Mouse (Mus musculus) hindbrain, postnatal 0 days (tissue): ENCODE data around the gene Sema4g. TPM values are rescaled to one million over a fixed set of nuclear protein-coding genes. Genes with fewer than 3 reads are reported as not detected.

ENCODE experiments used
- ATAC-seq: fragments of 200-750 bp; cut with Nextera tagmentation; 2 replicates; pipeline ENCODE4 v1.8.0; 2017; ENCODE audit warnings: mild to moderate bottlenecking, moderate TSS enrichment, moderate library complexity
- DNase-seq: peaks from one replicate; pipeline ENCODE4 v3.0.0-alpha.2; 2015; ENCODE audit warnings: low spot score
- H3K27ac ChIP-seq: fragments of 300-500 bp; sonication (generic); 2 replicates; pipeline ENCODE4 v1.5.1; 2014; ENCODE audit warnings: mild to moderate bottlenecking
- H3K27me3 ChIP-seq: fragments of 300-500 bp; sonication (generic); 2 replicates; pipeline ENCODE4 v1.6.1; 2014; ENCODE audit warnings: low read length, mixed read lengths; ENCODE audit not compliant: insufficient read depth
- H3K36me3 ChIP-seq: fragments of 300-500 bp; sonication (generic); 2 replicates; pipeline ENCODE4 v1.6.1; 2014; ENCODE audit warnings: low read length, mixed read lengths; ENCODE audit not compliant: insufficient read depth
- H3K4me1 ChIP-seq: fragments of 300-500 bp; sonication (generic); 2 replicates; pipeline ENCODE4 v1.6.1; 2014; ENCODE audit warnings: antibody characterized with exemption, low read length, mixed read lengths; ENCODE audit not compliant: insufficient read depth
- H3K4me2 ChIP-seq: fragments of 300-500 bp; sonication (generic); 2 replicates; pipeline ENCODE4 v1.6.1; 2014; ENCODE audit warnings: low read depth, mild to moderate bottlenecking, low read length, moderate library complexity, mixed read lengths
- H3K4me3 ChIP-seq: fragments of 300-500 bp; sonication (generic); 2 replicates; pipeline ENCODE4 v1.5.1; 2014; ENCODE audit warnings: low read length
- H3K9ac ChIP-seq: fragments of 300-500 bp; sonication (generic); replicated peaks from 2 replicates; pipeline ENCODE4 v1.6.1; 2014; ENCODE audit warnings: mild to moderate bottlenecking, low read length, moderate library complexity, mixed read lengths
- H3K9me3 ChIP-seq: fragments of 300-500 bp; sonication (generic); 2 replicates; pipeline ENCODE4 v1.6.1; 2016; ENCODE audit warnings: low read length, mixed read lengths
- CTCF ChIP-seq: IDR thresholded peaks from 2 replicates; pipeline ENCODE4 v1.5.1; 2016; ENCODE audit warnings: antibody characterized with exemption, control low read depth, low read depth
- WGBS: fragments of 180-500 bp; shearing (Covaris S2); extraction: QIAGEN DNeasy Blood & Tissue Kit; methylation state at CpG from one replicate; pipeline ENCODE4 v1.1.7; 2014; 5-methylcytosine and 5-hydroxymethylcytosine counted together
- polyA plus RNA-seq: library from polyadenylated mRNA; unstranded; fragments of >200 nt; fragmentation: Nextera tagmentation; extraction: Ambion mirVana; gene quantifications from 2 replicates; pipeline ENCODE4 v1.2.1, GENCODE M21; 2015
- total RNA-seq: library from RNA; depleted of rRNA; stranded (reverse); fragments of >200 nt; gene quantifications from 2 replicates; pipeline ENCODE4 v1.2.3, GENCODE M21; 2014

Gene Sema4g
- total and polyA plus RNA-seq, 2 experiments from 2014 or later = 14.2 to 66.9 TPM

DNA sequence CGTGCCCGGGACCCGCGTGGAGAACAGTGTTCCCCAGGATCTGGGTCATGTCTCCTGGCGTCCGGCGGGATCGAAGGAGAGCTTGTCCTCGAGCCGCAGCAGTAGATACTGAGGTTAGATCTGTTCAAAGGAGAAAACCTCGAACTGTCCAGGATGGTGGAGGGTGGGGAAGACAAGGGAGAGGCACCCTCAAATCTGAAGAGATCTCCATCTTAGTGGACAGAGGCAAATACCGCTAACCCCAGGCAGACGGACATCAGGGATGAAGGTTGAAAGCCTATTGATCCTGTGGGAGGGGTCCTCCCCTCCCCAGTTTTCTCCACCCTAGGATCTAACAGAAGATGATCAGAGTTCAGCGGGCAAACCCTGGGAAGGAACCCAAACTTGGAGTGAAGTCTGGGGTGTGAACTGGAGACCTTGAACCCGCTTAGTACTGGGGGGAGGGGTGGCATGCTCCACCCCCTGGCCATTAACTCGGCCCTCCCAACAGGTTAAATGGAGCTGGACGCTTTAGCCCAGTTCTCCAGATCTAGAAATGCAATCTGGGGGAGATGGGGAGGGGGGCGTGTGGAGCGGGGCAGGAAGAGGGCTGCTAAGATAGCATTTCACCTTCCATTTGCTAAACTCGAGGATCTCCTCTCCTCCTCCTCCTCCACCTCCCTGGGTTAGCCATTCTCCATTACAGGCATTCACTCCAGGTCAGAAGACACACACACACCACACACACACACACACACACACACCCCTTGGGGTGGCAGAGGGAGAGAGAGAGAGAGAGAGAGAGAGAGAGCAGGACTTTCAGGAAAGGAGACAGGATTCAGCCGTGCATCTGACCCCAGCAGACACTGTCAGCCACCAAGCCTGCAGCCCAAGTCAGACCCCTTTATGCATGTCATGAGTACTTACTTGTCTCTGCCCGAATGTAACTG is 930 bp downstream of the Sema4g start:
- Histone ChIP-seq H3K27ac (peak overlapping the region; percentile 82), H3K4me3 (peak overlapping the region; percentile 84), H3K9me3 (no peaks in the 10 kb centered on the region), H3K9ac (peak overlapping the region; percentile 94), H3K4me2 (peak overlapping the region; percentile 93), H3K4me1 (0 out of 2 replicates have a peak, but pooled peaks cover 2% of the 10 kb centered on the region), H3K27me3 (no peaks in the 10 kb centered on the region), H3K36me3 (no peaks in the 10 kb centered on the region)
- WGBS = 4% methylated on average over 22 of the region's 22 CpGs
- DNase-seq = no peak
- TF ChIP-seq CTCF = no peak
- ATAC-seq = peak; percentile 30

DNA sequence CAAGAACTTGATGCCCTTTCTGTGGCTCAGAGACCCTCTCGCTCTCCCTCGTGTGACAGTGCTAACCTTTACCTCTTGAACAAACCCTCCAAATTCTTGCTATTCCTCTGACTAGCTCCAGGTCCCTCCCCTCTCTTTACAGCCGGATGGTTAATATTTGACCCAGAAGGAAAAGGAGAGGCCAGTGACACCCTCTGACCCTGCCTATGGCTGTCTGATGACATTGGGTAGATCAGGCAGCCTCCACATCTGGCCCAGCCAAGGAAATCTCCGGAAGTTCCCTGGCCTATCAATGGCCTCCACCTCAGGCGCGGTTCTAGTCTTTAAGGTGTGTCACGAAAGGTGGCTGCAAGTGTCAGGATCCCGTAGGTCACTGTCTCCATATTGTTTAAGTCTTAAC is 2.1 kb downstream of the Sema4g start:
- WGBS = 76% methylated on average over 8 of the region's 8 CpGs
- H3K9me3 ChIP-seq = no peaks in the 10 kb centered on the region
- no peak overlapping the region for H3K27ac ChIP-seq
- ATAC-seq (no peak), DNase-seq (no peak)
- H3K4me3 ChIP-seq = no peak overlapping the region
- H3K4me1 ChIP-seq = 0 out of 2 replicates have a peak, but pooled peaks cover 2% of the 10 kb centered on the region
- H3K27me3 ChIP-seq = no peaks in the 10 kb centered on the region
- H3K9ac ChIP-seq = no peak overlapping the region
- TF ChIP-seq CTCF = no peak
- H3K4me2 ChIP-seq = peak overlapping the region; percentile 93
- no peaks in the 10 kb centered on the region for H3K36me3 ChIP-seq

DNA sequence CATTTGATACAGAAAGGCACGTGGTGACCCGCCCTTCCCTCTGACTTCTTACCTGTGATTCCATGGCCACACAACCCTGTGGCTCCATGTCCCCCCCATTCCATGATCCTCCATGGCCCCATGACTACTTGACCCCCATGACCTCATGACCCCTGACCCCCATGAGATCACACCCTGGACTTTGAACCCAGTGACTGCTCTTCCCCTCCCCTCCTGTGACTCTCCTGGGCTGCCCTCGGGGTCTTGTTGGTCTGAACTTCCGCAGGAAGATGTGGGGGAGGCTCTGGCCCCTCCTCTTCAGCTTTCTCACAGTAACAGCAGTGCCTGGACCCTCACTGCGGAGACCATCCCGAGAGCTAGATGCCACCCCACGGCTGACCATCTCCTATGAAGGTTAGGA is 3.3 kb downstream of the Sema4g start:
- Histone ChIP-seq H3K4me3 (no peak overlapping the region), H3K36me3 (peaks cover 6% of the 10 kb centered on the region; the same call in 1 of the 2 replicates), H3K27ac (no peak overlapping the region), H3K4me1 (0 out of 2 replicates have a peak, but pooled peaks cover 2% of the 10 kb centered on the region), H3K4me2 (no peak overlapping the region), H3K9ac (no peak overlapping the region), H3K9me3 (no peaks in the 10 kb centered on the region), H3K27me3 (no peaks in the 10 kb centered on the region)
- WGBS = 51% methylated on average over 7 of the region's 7 CpGs
- ATAC-seq = no peak
- TF ChIP-seq CTCF = no peak
- no peak for DNase-seq

DNA sequence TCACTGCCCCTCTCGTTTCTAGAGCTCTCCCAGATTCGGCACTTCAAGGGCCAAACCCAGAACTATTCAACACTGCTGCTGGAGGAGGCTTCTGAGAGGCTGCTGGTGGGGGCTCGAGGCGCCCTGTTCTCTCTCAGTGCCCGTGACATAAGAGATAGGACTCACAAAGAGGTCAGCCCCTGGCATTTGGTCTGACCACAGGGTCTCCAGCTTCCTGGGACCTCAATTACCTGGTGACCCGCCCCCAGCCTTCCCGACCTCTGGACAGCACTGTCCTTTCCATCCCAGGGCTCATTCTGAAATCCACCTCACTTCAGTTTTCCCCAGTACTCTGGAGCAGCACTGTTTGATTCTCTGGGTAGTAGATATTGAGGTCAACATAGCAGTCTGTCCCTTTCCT is 3.8 kb downstream of the Sema4g start:
- Histone ChIP-seq H3K4me3 (no peak overlapping the region), H3K27ac (no peak overlapping the region), H3K9me3 (no peaks in the 10 kb centered on the region), H3K27me3 (no peaks in the 10 kb centered on the region), H3K4me2 (no peak overlapping the region), H3K4me1 (0 out of 2 replicates have a peak, but pooled peaks cover 2% of the 10 kb centered on the region), H3K36me3 (peaks cover 11% of the 10 kb centered on the region; the same call in 1 of the 2 replicates), H3K9ac (no peak overlapping the region)
- 65% methylated on average over 7 of the region's 7 CpGs for WGBS
- TF ChIP-seq CTCF = no peak
- ATAC-seq (no peak), DNase-seq (no peak)

DNA sequence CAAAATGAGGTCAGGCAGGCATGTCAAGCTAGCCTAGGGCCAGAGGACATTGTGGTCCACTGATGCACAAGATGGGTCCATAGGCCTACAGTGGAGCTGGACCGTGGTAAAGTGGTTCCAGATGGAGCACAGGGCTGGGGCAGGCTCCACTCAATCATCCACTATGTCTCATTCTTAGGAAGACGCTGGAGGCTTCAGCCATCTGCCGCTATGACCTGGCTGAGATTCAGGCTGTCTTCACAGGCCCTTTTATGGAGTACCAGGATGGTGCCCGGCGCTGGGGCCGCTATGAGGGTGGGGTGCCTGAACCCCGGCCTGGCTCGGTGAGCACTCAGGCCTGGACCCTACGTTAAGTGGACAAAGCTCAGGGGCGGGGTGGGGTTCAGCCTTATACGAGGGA is 8.9 kb downstream of the Sema4g start:
- H3K27me3 ChIP-seq = no peaks in the 10 kb centered on the region
- no peak overlapping the region for H3K4me2 ChIP-seq
- no peaks in the 10 kb centered on the region for H3K4me1 ChIP-seq
- H3K4me3 ChIP-seq = no peak overlapping the region
- no peak overlapping the region for H3K9ac ChIP-seq
- TF ChIP-seq CTCF = no peak
- H3K36me3 ChIP-seq = peaks cover 29% of the 10 kb centered on the region; the same call in 1 of the 2 replicates
- DNase-seq (no peak), ATAC-seq (peak; percentile 41)
- no peaks in the 10 kb centered on the region for H3K9me3 ChIP-seq
- 80% methylated on average over 11 of the region's 11 CpGs for WGBS
- H3K27ac ChIP-seq = no peak overlapping the region

DNA sequence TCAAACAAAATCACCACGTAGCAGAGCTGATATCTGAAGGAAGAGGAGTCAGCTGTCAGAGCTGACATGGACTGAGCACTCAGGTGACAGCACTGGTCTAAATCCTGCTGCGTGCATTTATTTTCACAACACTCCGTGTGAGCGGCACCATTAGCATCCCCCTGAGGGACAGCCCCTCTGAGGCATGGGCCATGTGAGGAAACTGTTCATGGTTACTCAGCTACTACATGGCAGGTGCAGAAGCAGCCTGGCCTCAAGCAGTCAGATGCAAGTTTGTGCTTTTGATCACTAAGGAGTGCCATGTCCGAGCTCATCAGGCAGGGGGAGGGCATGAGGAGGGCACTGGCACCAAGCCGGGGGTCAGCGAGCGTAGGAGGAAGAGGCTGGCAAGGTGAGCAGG is 10.7 kb downstream of the Sema4g start:
- Histone ChIP-seq H3K4me3 (no peak overlapping the region), H3K4me2 (no peak overlapping the region), H3K27me3 (no peaks in the 10 kb centered on the region), H3K9ac (no peak overlapping the region), H3K9me3 (no peaks in the 10 kb centered on the region), H3K36me3 (peaks cover 35% of the 10 kb centered on the region), H3K27ac (no peak overlapping the region), H3K4me1 (no peaks in the 10 kb centered on the region)
- DNase-seq = no peak
- WGBS = 86% methylated on average over 8 of the region's 8 CpGs
- TF ChIP-seq CTCF = no peak
- ATAC-seq = no peak

DNA sequence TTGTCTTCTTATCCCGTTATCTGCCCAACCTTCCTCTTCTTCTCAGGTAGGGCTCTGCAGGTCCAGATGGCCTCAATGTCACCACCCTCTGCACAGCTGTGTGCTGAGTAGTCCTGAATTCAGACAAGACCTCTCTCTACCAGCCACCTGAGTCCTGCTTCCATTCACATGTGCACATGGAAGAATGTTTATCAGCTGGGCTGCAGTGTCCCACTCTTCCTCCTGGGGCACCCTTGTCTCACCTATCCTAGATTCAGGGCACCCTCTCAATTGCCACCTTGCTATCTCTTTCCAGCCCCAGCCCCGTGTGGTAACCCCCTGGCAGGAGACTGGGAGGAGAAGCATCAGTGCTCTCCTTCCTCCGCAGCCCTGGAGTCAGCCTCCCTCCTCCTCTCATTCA is 13.4 kb downstream of the Sema4g start:
- no peak overlapping the region for H3K4me2 ChIP-seq
- H3K9ac ChIP-seq = no peak overlapping the region
- DNase-seq (no peak), ATAC-seq (no peak)
- 67% methylated on average over 3 of the region's 3 CpGs for WGBS
- peaks cover 29% of the 10 kb centered on the region for H3K36me3 ChIP-seq
- H3K4me3 ChIP-seq = no peak overlapping the region
- no peak overlapping the region for H3K27ac ChIP-seq
- peak; percentile 49 for TF ChIP-seq CTCF
- H3K4me1 ChIP-seq = peaks cover 13% of the 10 kb centered on the region
- H3K27me3 ChIP-seq = no peaks in the 10 kb centered on the region
- no peaks in the 10 kb centered on the region for H3K9me3 ChIP-seq
